In the genomic region with DNA sequence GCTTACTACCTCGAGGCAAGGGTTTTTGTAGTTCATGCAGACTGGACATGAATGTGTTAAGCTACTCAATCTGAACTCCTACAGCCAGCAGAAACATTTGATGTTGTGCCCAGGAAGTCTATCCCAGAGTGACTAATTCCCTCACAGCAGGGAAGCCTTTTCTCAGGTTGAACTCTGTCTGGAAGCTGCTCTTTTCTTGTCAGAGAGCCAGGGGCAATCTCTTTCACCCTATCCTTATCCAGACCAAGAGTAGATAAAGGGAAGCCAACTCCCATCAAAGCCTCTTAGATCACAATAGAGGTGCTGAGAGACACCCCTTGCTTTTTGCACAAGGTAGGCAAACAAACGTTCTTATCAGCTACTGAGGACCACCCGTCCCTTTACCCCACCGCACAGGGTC, we compare ENCODE assay signal across 11 mouse cellular contexts.
DNase-seq lines count a peak whose midpoint lies in the region; ATAC-seq and TF ChIP-seq lines count a peak whose summit lies in the region.
"Had no signal": no experiment of that assay in that cellular context is flagged by ENCODE, and none has a peak within 500 bp of the region (broad histone marks: within the 10 kb centered on the region; RNA-seq: fewer than 3 reads in every experiment).

No protein-coding gene starts in this region.

- 0 out of 2 replicates have a peak, but pooled peaks cover 5% of the 10 kb centered on the region for H3K4me1 ChIP-seq in forebrain, embryonic 15.5 days
- H3K4me1 ChIP-seq in forebrain, embryonic 11.5 days (replicated peaks; ENCODE audit: control insufficient read depth, insufficient read depth, low read length) = no peaks in the 10 kb centered on the region
- peaks cover 20% of the 10 kb centered on the region for H3K4me1 ChIP-seq in lung, embryonic 15.5 days
- peaks cover 11% of the 10 kb centered on the region for H3K4me1 ChIP-seq in lung, adult 2 months (ENCODE audit: control insufficient read depth, insufficient read depth, low read length)
- peaks cover 9% of the 10 kb centered on the region for H3K4me1 ChIP-seq in stomach, embryonic 15.5 days
- H3K4me1 ChIP-seq: liver, embryonic 12.5 days had no signal

- no peak overlapping the region for H3K4me2 ChIP-seq in forebrain, embryonic 15.5 days (replicated peaks)
- H3K4me2 ChIP-seq in forebrain, embryonic 11.5 days (ENCODE audit: low read depth, low read length, severe bottlenecking) = no peak overlapping the region
- H3K4me2 ChIP-seq in lung, embryonic 15.5 days = no peak overlapping the region
- no peak overlapping the region for H3K4me2 ChIP-seq in stomach, embryonic 15.5 days
- H3K4me2 ChIP-seq: liver, embryonic 12.5 days had no signal

- ATAC-seq in forebrain, embryonic 15.5 days (replicated peaks) = 0 out of 2 replicates have a peak, but pooled peaks have one; percentile 29
- no peak for ATAC-seq in forebrain, embryonic 11.5 days (replicated peaks; ENCODE audit: low FRiP score)
- ATAC-seq in lung, embryonic 15.5 days (ENCODE audit: borderline replicate concordance, extremely low read depth, low FRiP score, low TSS enrichment) = peak; percentile 84
- ATAC-seq in stomach, embryonic 15.5 days (ENCODE audit: insufficient read depth, low FRiP score, low read depth) = peak; percentile 35; the same call in 1 of the 2 replicates
- ATAC-seq: liver, embryonic 12.5 days had no signal

- H3K9ac ChIP-seq in forebrain, embryonic 15.5 days (replicated peaks) = no peak overlapping the region
- H3K9ac ChIP-seq in forebrain, embryonic 11.5 days (ENCODE audit: low read length) = no peak overlapping the region
- H3K9ac ChIP-seq in lung, embryonic 15.5 days = no peak overlapping the region
- H3K9ac ChIP-seq in stomach, embryonic 15.5 days = no peak overlapping the region
- H3K9ac ChIP-seq: liver, embryonic 12.5 days had no signal

- DNase-seq in forebrain, embryonic 11.5 days (ENCODE audit: low spot score) = no peak
- no peak for DNase-seq in lung, adult 2 months
- peak; percentile 52 for DNase-seq in fibroblast of lung, adult 2 months (ENCODE audit: low read depth)
- DNase-seq in MN1 (ENCODE audit: low spot score) = no peak
- DNase-seq in left cerebral cortex, postnatal 25 days (ENCODE audit: low spot score in 2 of 2) = no peak
- DNase-seq: cerebellum, postnatal 14 days; layer of hippocampus, postnatal 36 days had no signal

- no peaks in the 10 kb centered on the region for H3K9me3 ChIP-seq in forebrain, embryonic 15.5 days
- no peaks in the 10 kb centered on the region for H3K9me3 ChIP-seq in forebrain, embryonic 11.5 days (ENCODE audit: control insufficient read depth, low read length)
- no peaks in the 10 kb centered on the region for H3K9me3 ChIP-seq in lung, embryonic 15.5 days
- H3K9me3 ChIP-seq in stomach, embryonic 15.5 days = no peaks in the 10 kb centered on the region
- H3K9me3 ChIP-seq: liver, embryonic 12.5 days had no signal

- H3K36me3 ChIP-seq in forebrain, embryonic 15.5 days = no peaks in the 10 kb centered on the region
- H3K36me3 ChIP-seq in forebrain, embryonic 11.5 days (ENCODE audit: control insufficient read depth, insufficient read depth, low read length) = no peaks in the 10 kb centered on the region
- no peaks in the 10 kb centered on the region for H3K36me3 ChIP-seq in lung, embryonic 15.5 days
- H3K36me3 ChIP-seq in stomach, embryonic 15.5 days = no peaks in the 10 kb centered on the region
- H3K36me3 ChIP-seq: liver, embryonic 12.5 days had no signal

- no peak overlapping the region for H3K4me3 ChIP-seq in forebrain, embryonic 15.5 days
- H3K4me3 ChIP-seq in forebrain, embryonic 11.5 days (ENCODE audit: low read depth, low read length) = no peak overlapping the region
- H3K4me3 ChIP-seq in lung, embryonic 15.5 days = no peak overlapping the region
- H3K4me3 ChIP-seq in lung, adult 2 months (replicated peaks; ENCODE audit: extremely low read depth, low read depth, low read length) = no peak overlapping the region
- no peak overlapping the region for H3K4me3 ChIP-seq in stomach, embryonic 15.5 days (replicated peaks)
- H3K4me3 ChIP-seq: liver, embryonic 12.5 days had no signal

- no peak for TF ChIP-seq CTCF in lung, adult 2 months (IDR thresholded peaks at IDR 0.05; ENCODE audit: insufficient read depth, low read length)

- H3K27me3 ChIP-seq in forebrain, embryonic 15.5 days = no peaks in the 10 kb centered on the region
- no peaks in the 10 kb centered on the region for H3K27me3 ChIP-seq in forebrain, embryonic 11.5 days (ENCODE audit: control insufficient read depth, insufficient read depth, low read length)
- H3K27me3 ChIP-seq in lung, embryonic 15.5 days = no peaks in the 10 kb centered on the region
- H3K27me3 ChIP-seq in stomach, embryonic 15.5 days (replicated peaks) = no peaks in the 10 kb centered on the region
- H3K27me3 ChIP-seq: liver, embryonic 12.5 days had no signal

- 14% methylated on average over 4 of the region's 4 CpGs for WGBS in forebrain, embryonic 15.5 days
- 24% methylated on average over 4 of the region's 4 CpGs for WGBS in forebrain, embryonic 11.5 days
- WGBS in lung, embryonic 15.5 days = 9% methylated on average over 4 of the region's 4 CpGs
- WGBS in lung, adult 2 months = 41% methylated on average over 4 of the region's 4 CpGs
- WGBS in stomach, embryonic 15.5 days = 23% methylated on average over 4 of the region's 4 CpGs

- intact Hi-C loops in left cerebral cortex, postnatal 25 days (cut with DNase I) = no loop called here

- H3K27ac ChIP-seq in forebrain, embryonic 15.5 days (replicated peaks) = no peak overlapping the region
- H3K27ac ChIP-seq in forebrain, embryonic 11.5 days (ENCODE audit: low read depth, low read length) = no peak overlapping the region
- H3K27ac ChIP-seq in lung, embryonic 15.5 days = peak overlapping the region; percentile 62
- no peak overlapping the region for H3K27ac ChIP-seq in stomach, embryonic 15.5 days
- H3K27ac ChIP-seq: liver, embryonic 12.5 days had no signal

- no peak for TF ChIP-seq POLR2A in lung, adult 2 months (IDR thresholded peaks at IDR 0.05; ENCODE audit: borderline replicate concordance, extremely low read depth, low read depth, low read length)
